Comparison of ENCODE assay signal across 10 mouse cellular contexts in the genomic region with DNA sequence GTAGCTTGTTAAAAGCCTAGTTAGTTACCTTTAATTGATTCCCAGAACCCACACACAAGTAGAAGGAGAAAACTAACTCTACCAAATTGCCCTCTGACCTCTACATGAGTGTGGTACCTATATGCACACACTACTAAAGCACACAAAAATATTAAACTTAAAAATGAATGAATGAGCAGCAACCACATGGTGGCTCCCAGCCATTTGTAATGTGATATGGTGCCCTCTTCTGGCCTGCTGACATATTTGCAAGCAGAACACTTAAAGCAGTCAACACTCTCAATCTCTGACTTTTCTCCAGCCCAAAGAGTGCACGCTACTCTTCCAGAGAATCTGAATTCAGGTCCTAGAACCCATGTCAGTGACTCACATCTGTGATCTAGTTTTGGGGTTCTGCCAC. TPM values are rescaled to one million over a fixed set of nuclear protein-coding genes. Genes with fewer than 3 reads are reported as not detected.
DNase-seq lines count a peak whose midpoint lies in the region; ATAC-seq and TF ChIP-seq lines count a peak whose summit lies in the region.
"Had no signal": no experiment of that assay in that cellular context is flagged by ENCODE, and none has a peak within 500 bp of the region (broad histone marks: within the 10 kb centered on the region; RNA-seq: fewer than 3 reads in every experiment).

No protein-coding gene starts in this region.

- TF ChIP-seq RAD21 in MEL (IDR thresholded peaks at IDR 0.05; ENCODE audit: low read depth, low read length) = peak; percentile 91

- H3K79me2 ChIP-seq in MEL (ENCODE audit: control insufficient read depth, insufficient read depth, low read length, poor library complexity) = peaks cover 3% of the 10 kb centered on the region; the same call in 1 of the 2 replicates

- ATAC-seq in liver, embryonic 14.5 days (ENCODE audit: insufficient read depth) = peak; percentile 52

- peak; percentile 74 for TF ChIP-seq CTCF in kidney, adult 2 months (conservative IDR thresholded peaks at IDR 0.05; ENCODE audit: insufficient read depth, insufficient read length, low read depth, low read length)
- peak; percentile 92 to 99 (median 99) for TF ChIP-seq CTCF in MEL (IDR thresholded peaks at IDR 0.05 in 2 of 3, conservative IDR thresholded peaks at IDR 0.05 in 1 of 3; ENCODE audit: control insufficient read depth in 1 of 3, insufficient read depth in 1 of 3, low read depth in 2 of 3, low read length in 3 of 3, poor library complexity in 1 of 3, severe bottlenecking in 1 of 3)
- TF ChIP-seq CTCF in liver, embryonic 14.5 days (IDR thresholded peaks at IDR 0.05; ENCODE audit: low read depth) = peak; percentile 87

- H3K27ac ChIP-seq in kidney, adult 2 months (ENCODE audit: insufficient read depth, low read depth, low read length) = no peak overlapping the region
- no peak overlapping the region for H3K27ac ChIP-seq in MEL (ENCODE audit: control insufficient read depth, low read depth, low read length)
- no peak overlapping the region for H3K27ac ChIP-seq in liver, embryonic 14.5 days
- H3K27ac ChIP-seq: neural tube, embryonic 12.5 days had no signal

- no peak for TF ChIP-seq POLR2A in kidney, adult 2 months (IDR thresholded peaks at IDR 0.05; ENCODE audit: low read depth, low read length)
- no peak for TF ChIP-seq POLR2A in MEL (IDR thresholded peaks at IDR 0.05; ENCODE audit: control insufficient read depth in 1 of 2, insufficient read depth in 1 of 2, low read depth in 1 of 2, low read length in 2 of 2, poor library complexity in 1 of 2)

- no peak overlapping the region for H3K4me2 ChIP-seq in liver, embryonic 14.5 days (ENCODE audit: low read depth)
- H3K4me2 ChIP-seq: neural tube, embryonic 12.5 days had no signal

- H3K9me3 ChIP-seq in MEL (replicated peaks; ENCODE audit: insufficient read depth, low read length) = no peaks in the 10 kb centered on the region
- H3K9me3 ChIP-seq in liver, embryonic 14.5 days (ENCODE audit: control insufficient read depth, low read length) = no peaks in the 10 kb centered on the region
- H3K9me3 ChIP-seq: neural tube, embryonic 12.5 days had no signal

- WGBS in kidney, adult 2 months = 38% methylated on average over 1 of the region's 1 CpGs
- 35% methylated on average over 1 of the region's 1 CpGs for WGBS in liver, embryonic 14.5 days (ENCODE audit: insufficient replicate concordance)

- H3K36me3 ChIP-seq in kidney, adult 2 months (ENCODE audit: control insufficient read depth, insufficient read depth, low read length) = peaks cover 4% of the 10 kb centered on the region
- H3K36me3 ChIP-seq in MEL (ENCODE audit: control insufficient read depth in 1 of 2, insufficient read depth in 2 of 2, low read length in 2 of 2) = peaks cover 4 to 42% of the 10 kb centered on the region in 2 experiments
- H3K36me3 ChIP-seq in liver, embryonic 14.5 days (replicated peaks; ENCODE audit: control insufficient read depth, insufficient read depth, low read depth) = peaks cover 15% of the 10 kb centered on the region

- no peak for TF ChIP-seq EP300 in MEL (IDR thresholded peaks at IDR 0.05; ENCODE audit: low read depth in 1 of 2, low read length in 2 of 2)
- no peak for TF ChIP-seq EP300 in liver, embryonic 14.5 days (IDR thresholded peaks at IDR 0.05; ENCODE audit: low read depth)

- H3K9ac ChIP-seq in MEL (ENCODE audit: control insufficient read depth, low read depth, low read length, poor library complexity, severe bottlenecking) = no peak overlapping the region
- H3K9ac ChIP-seq in liver, embryonic 14.5 days (replicated peaks) = no peak overlapping the region
- H3K9ac ChIP-seq: neural tube, embryonic 12.5 days had no signal

- DNase-seq in kidney, adult 2 months = peak; percentile 55
- no peak for DNase-seq in kidney, adult 8-10 months
- DNase-seq in MEL (ENCODE audit: low read depth, low spot score) = peak; percentile 95
- DNase-seq in cerebellum, postnatal 10 days = peak; percentile 65 to 74
- peak; percentile 33 for DNase-seq in hindlimb bud, embryonic 11.5 days (ENCODE audit: extremely low spot score, low read depth, low spot score)
- DNase-seq in liver, embryonic 14.5 days (ENCODE audit: low read depth in 3 of 3, low spot score in 3 of 3) = peak in 2 of 3 experiments; percentile 22 to 49
- peak; percentile 67 for DNase-seq in retina, postnatal 1 day
- no peak for DNase-seq in ovary, adult 18-20 months (ENCODE audit: low spot score)

- no peaks in the 10 kb centered on the region for H3K27me3 ChIP-seq in kidney, adult 2 months (replicated peaks; ENCODE audit: control insufficient read depth, insufficient read depth, low read length)
- no peaks in the 10 kb centered on the region for H3K27me3 ChIP-seq in MEL (ENCODE audit: control insufficient read depth in 1 of 2, insufficient read depth in 2 of 2, low read length in 2 of 2)
- no peaks in the 10 kb centered on the region for H3K27me3 ChIP-seq in liver, embryonic 14.5 days (ENCODE audit: control insufficient read depth, insufficient read depth, low read length)
- H3K27me3 ChIP-seq: neural tube, embryonic 12.5 days had no signal

- H3K4me3 ChIP-seq in kidney, adult 2 months (ENCODE audit: insufficient read depth, low read depth, low read length) = no peak overlapping the region
- H3K4me3 ChIP-seq in MEL (ENCODE audit: control insufficient read depth in 1 of 2, insufficient read depth in 1 of 2, low read depth in 2 of 2, low read length in 2 of 2) = no peak overlapping the region
- H3K4me3 ChIP-seq in liver, embryonic 14.5 days (ENCODE audit: insufficient read depth in 1 of 2, low read depth in 2 of 2, low read length in 2 of 2) = no peak overlapping the region
- H3K4me3 ChIP-seq: neural tube, embryonic 12.5 days had no signal

- H3K4me1 ChIP-seq in kidney, adult 2 months (ENCODE audit: control insufficient read depth, insufficient read depth, low read length) = no peaks in the 10 kb centered on the region; the same call in 1 of the 2 replicates
- peaks cover 0 to 1% of the 10 kb centered on the region in 2 experiments; a peak in 1 of 4 replicates for H3K4me1 ChIP-seq in MEL (ENCODE audit: control insufficient read depth in 1 of 2, insufficient read depth in 2 of 2, low read length in 2 of 2)
- no peaks in the 10 kb centered on the region for H3K4me1 ChIP-seq in liver, embryonic 14.5 days (replicated peaks; ENCODE audit: control insufficient read depth in 2 of 2, insufficient read depth in 2 of 2, low read length in 1 of 2)
- H3K4me1 ChIP-seq: neural tube, embryonic 12.5 days had no signal

TF ChIP-seq in MEL, 35 proteins besides CTCF, POLR2A, EP300 and RAD21 (continues in another document):
- no peak for TF ChIP-seq HCFC1 (IDR thresholded peaks at IDR 0.05; ENCODE audit: low read depth, low read length)
- TF ChIP-seq CHD2 (IDR thresholded peaks at IDR 0.05; ENCODE audit: low read length) = no peak
- TF ChIP-seq MAZ (IDR thresholded peaks at IDR 0.05; ENCODE audit: low read depth, low read length) = peak; percentile 22; the same call in 1 of the 2 replicates
- no peak for TF ChIP-seq USF2 (IDR thresholded peaks at IDR 0.05; ENCODE audit: borderline replicate concordance in 1 of 2, insufficient read depth in 1 of 2, low read depth in 1 of 2, low read length in 2 of 2)
- TF ChIP-seq SMC3 (IDR thresholded peaks at IDR 0.05; ENCODE audit: low read depth, low read length) = peak; percentile 98
- TF ChIP-seq BHLHE40 (IDR thresholded peaks at IDR 0.05; ENCODE audit: borderline replicate concordance, low read depth, low read length) = no peak
- TF ChIP-seq POLR2AphosphoS5 (IDR thresholded peaks at IDR 0.05; ENCODE audit: borderline replicate concordance, low read depth, low read length) = no peak
- peak; percentile 91 for TF ChIP-seq SIN3A (IDR thresholded peaks at IDR 0.05; ENCODE audit: low read length)
- TF ChIP-seq NELFE (IDR thresholded peaks at IDR 0.05; ENCODE audit: low read depth, low read length) = no peak
- peak; percentile 54; the same call in 1 of the 2 replicates for TF ChIP-seq GATA1 (IDR thresholded peaks at IDR 0.05; ENCODE audit: low read depth, low read length)
- no peak for TF ChIP-seq POLR2AphosphoS2 (IDR thresholded peaks at IDR 0.05; ENCODE audit: low read length)
- peak; percentile 40; the same call in 1 of the 2 replicates for TF ChIP-seq ZNF384 (IDR thresholded peaks at IDR 0.05; ENCODE audit: low read depth, low read length)
- TF ChIP-seq RCOR1 (IDR thresholded peaks at IDR 0.05; ENCODE audit: low read depth, low read length) = no peak
- peak; percentile 100 for TF ChIP-seq MYC (IDR thresholded peaks at IDR 0.05; ENCODE audit: low read depth, low read length)
- TF ChIP-seq MEF2A (IDR thresholded peaks at IDR 0.05; ENCODE audit: extremely low read depth, insufficient replicate concordance, low read depth, low read length, poor library complexity, severe bottlenecking) = no peak
- TF ChIP-seq MAX (IDR thresholded peaks at IDR 0.05; ENCODE audit: low read length) = peak; percentile 90
- TF ChIP-seq MYB (IDR thresholded peaks at IDR 0.05; ENCODE audit: low read depth, low read length) = no peak
- TF ChIP-seq MAFK (IDR thresholded peaks at IDR 0.05; ENCODE audit: borderline replicate concordance, low read depth, low read length) = no peak
- TF ChIP-seq GABPA (IDR thresholded peaks at IDR 0.05; ENCODE audit: low read depth, low read length) = no peak
- no peak for TF ChIP-seq ELF1 (IDR thresholded peaks at IDR 0.05; ENCODE audit: low read depth, low read length)

RNA-seq across cellular contexts. Expression of a gene that starts 16.2 kb away (rescaled TPM):
- polyA plus RNA-seq in kidney, adult 2 months (2012; rRNA removed) = 26.4 and 28.7 TPM in 2 replicates
- total RNA-seq in MEL (2012; rRNA removed) = 16.4 and 22.2 TPM in 2 replicates
- 10 to 100 TPM; 62.4 to 90.7 TPM for polyA plus RNA-seq in MEL (2012; ENCODE audit: insufficient read depth in 1 of 2, insufficient read length in 2 of 2, low read depth in 1 of 2, low replicate concordance in 2 of 2, missing spikeins in 1 of 2)
- 9.9 and 11.3 TPM in 2 replicates for polyA plus RNA-seq in liver, embryonic 14.5 days (2012; rRNA removed)
- polyA plus RNA-seq in liver, embryonic 14.5 days (2014; fragmentation: Nextera tagmentation; extraction: Ambion mirVana) = 10.2 and 10.9 TPM in 2 replicates

RNA-seq across cellular contexts. Expression of a gene that starts 47.8 kb away (rescaled TPM):
- polyA plus RNA-seq in kidney, adult 2 months (2012; rRNA removed) = not detected in 2 replicates
- not detected in 2 replicates for total RNA-seq in MEL (2012; rRNA removed)
- polyA plus RNA-seq in MEL (2012; ENCODE audit: insufficient read depth in 1 of 2, insufficient read length in 2 of 2, low read depth in 1 of 2, low replicate concordance in 2 of 2, missing spikeins in 1 of 2) = not detected
- polyA plus RNA-seq in liver, embryonic 14.5 days (2012; rRNA removed) = not detected in 2 replicates
- not detected in 2 replicates for polyA plus RNA-seq in liver, embryonic 14.5 days (2014; fragmentation: Nextera tagmentation; extraction: Ambion mirVana)
- total RNA-seq: gastrocnemius, postnatal 4 days had no signal
- polyA plus RNA-seq: neural tube, embryonic 12.5 days had no signal

RNA-seq across cellular contexts. Expression of a gene that starts 48.6 kb away (rescaled TPM):
- polyA plus RNA-seq in kidney, adult 2 months (2012; rRNA removed) = 6.5 and 8.2 TPM in 2 replicates
- total RNA-seq in MEL (2012; rRNA removed) = 0.08 TPM in 1 of 2 replicates, not detected in the other
- polyA plus RNA-seq in MEL (2012; ENCODE audit: insufficient read depth in 1 of 2, insufficient read length in 2 of 2, low read depth in 1 of 2, low replicate concordance in 2 of 2, missing spikeins in 1 of 2) = under 1 TPM in 1 of 2 experiments, not detected in 1; 0.10 TPM
- polyA plus RNA-seq in liver, embryonic 14.5 days (2012; rRNA removed) = 0.54 and 0.92 TPM in 2 replicates
- polyA plus RNA-seq in liver, embryonic 14.5 days (2014; fragmentation: Nextera tagmentation; extraction: Ambion mirVana) = 1.1 and 1.3 TPM in 2 replicates

Comparison
In these comparisons a context has a peak if more than half of its experiments do, and no peak if none do; other contexts are left out.
1. DNase-seq: peak in kidney, adult 2 months (single experiment), MEL (single experiment), cerebellum, postnatal 10 days (2 of 2), hindlimb bud, embryonic 11.5 days (single experiment), liver, embryonic 14.5 days (2 of 3) and retina, postnatal 1 day (single experiment); none in kidney, adult 8-10 months (0 of 2) and ovary, adult 18-20 months (single experiment).
2. Peak in every context shown above with its lines, with median percentiles within 50 percentile points of each other: CTCF ChIP-seq.